Mouse (Mus musculus): ENCODE measurements at regions not wholly inside any gene's neighbourhood (a gene's known extent, or its start where the extent isn't known, plus 50 kb on each side); places are given as distances from the start of the nearest gene placed in this dataset.

- TF ChIP-seq CTCF (IDR thresholded peaks at IDR 0.05; ENCODE audit: extremely low read depth, insufficient read length, insufficient replicate concordance, low read depth, low read length) (no peak), POLR2A (IDR thresholded peaks at IDR 0.05; ENCODE audit: low read depth, low read length) (no peak)
Observed at GRCm38 (mm10) chr15:38584425-38584824, 1159.1 kb downstream of the 4930447A16Rik start.
